Mouse (Mus musculus) intestine, embryonic 14.5 days (tissue): Measurements from ENCODE around the gene Dlx5. TPM values are rescaled to one million over a fixed set of nuclear protein-coding genes. Genes with fewer than 3 reads are reported as not detected.

Experiments used
- ATAC-seq: fragments of 200-750 bp; cut with Nextera tagmentation; replicated peaks from 2 replicates; pipeline ENCODE4 v1.8.0; 2017; ENCODE audit warnings: low read depth, moderate number of reproducible peaks, moderate TSS enrichment, moderate library complexity; ENCODE audit not compliant: low FRiP score, low TSS enrichment
- DNase-seq: peaks from one replicate; pipeline ENCODE4 v3.0.0-alpha.2; 2018; ENCODE audit warnings: low spot score
- H3K27ac ChIP-seq: fragments of 300-500 bp; sonication (generic); 2 replicates; pipeline ENCODE4 v1.5.1; 2014; ENCODE audit warnings: low read depth, mild to moderate bottlenecking, control low read depth
- H3K27me3 ChIP-seq: fragments of 300-500 bp; sonication (generic); replicated peaks from 2 replicates; pipeline ENCODE4 v1.6.1; 2014; ENCODE audit warnings: low read length, control low read depth; ENCODE audit not compliant: control insufficient read depth, insufficient read depth
- H3K36me3 ChIP-seq: fragments of 300-500 bp; sonication (generic); 2 replicates; pipeline ENCODE4 v1.6.1; 2014; ENCODE audit warnings: low read length, control low read depth; ENCODE audit not compliant: control insufficient read depth, insufficient read depth
- H3K4me1 ChIP-seq: fragments of 300-500 bp; sonication (generic); replicated peaks from 2 replicates; pipeline ENCODE4 v1.6.1; 2014; ENCODE audit warnings: low read length, control low read depth, mixed read lengths; ENCODE audit not compliant: control insufficient read depth, insufficient read depth
- H3K4me2 ChIP-seq: fragments of 300-500 bp; sonication (generic); 2 replicates; pipeline ENCODE4 v1.6.1; 2014; ENCODE audit warnings: low read length
- H3K4me3 ChIP-seq: fragments of 300-500 bp; sonication (generic); 2 replicates; pipeline ENCODE4 v1.5.1; 2014; ENCODE audit warnings: low read depth, low read length, control low read depth, mixed read lengths
- H3K9ac ChIP-seq: fragments of 300-500 bp; sonication (generic); 2 replicates; pipeline ENCODE4 v1.6.1; 2014; ENCODE audit warnings: mild to moderate bottlenecking, low read length
- H3K9me3 ChIP-seq: fragments of 300-500 bp; sonication (generic); 2 replicates; pipeline ENCODE4 v1.6.1; 2016; ENCODE audit warnings: low read length, control low read depth; ENCODE audit not compliant: control insufficient read depth
- WGBS: fragments of 180-500 bp; shearing (Covaris S2); extraction: QIAGEN DNeasy Blood & Tissue Kit; methylation state at CpG from one replicate; pipeline ENCODE4 v1.1.7; 2014; 5-methylcytosine and 5-hydroxymethylcytosine counted together
- polyA plus RNA-seq: library from polyadenylated mRNA; unstranded; fragments of >200 nt; fragmentation: Nextera tagmentation; extraction: Ambion mirVana; gene quantifications from 2 replicates; pipeline ENCODE4 v1.2.1, GENCODE M21; 2014

The Dlx5 gene
- polyA plus RNA-seq, 1 experiment from 2014 or later = 2.8 TPM

DNA sequence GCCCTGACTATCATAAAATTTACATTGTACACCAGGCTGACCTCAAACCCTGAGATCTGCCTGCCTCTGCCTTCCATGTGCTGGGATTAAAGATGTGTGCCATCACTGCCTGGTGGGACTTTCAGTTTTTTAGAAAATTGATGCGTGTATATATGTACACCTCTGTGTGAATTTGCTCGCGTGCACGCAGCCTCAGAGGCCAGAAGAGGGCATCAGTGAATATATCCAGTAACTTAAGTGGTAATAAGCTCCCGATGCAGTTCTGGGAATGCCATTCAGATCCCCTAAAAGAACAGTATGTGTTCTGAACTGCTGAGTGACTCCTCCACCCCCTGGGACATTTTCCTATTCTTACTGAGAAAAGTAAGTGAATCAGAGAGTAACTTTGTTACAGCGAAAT lies 8.2 kb upstream of the Dlx5 start:
- Histone ChIP-seq H3K27me3 (peaks cover 22% of the 10 kb centered on the region), H3K36me3 (no peaks in the 10 kb centered on the region), H3K4me2 (no peak overlapping the region), H3K27ac (no peak overlapping the region), H3K4me3 (no peak overlapping the region), H3K4me1 (no peaks in the 10 kb centered on the region), H3K9ac (no peak overlapping the region), H3K9me3 (no peaks in the 10 kb centered on the region)
- DNase-seq = no peak
- no peak for ATAC-seq
- WGBS = 64% methylated on average over 6 of the region's 6 CpGs

- H3K36me3 ChIP-seq = no peaks in the 10 kb centered on the region
- H3K27ac ChIP-seq = no peak overlapping the region
- 87% methylated on average over 3 of the region's 3 CpGs for WGBS
- peaks cover 49% of the 10 kb centered on the region for H3K27me3 ChIP-seq
- no peak for DNase-seq
- no peak overlapping the region for H3K4me3 ChIP-seq
- H3K4me2 ChIP-seq = no peak overlapping the region
- H3K9me3 ChIP-seq = no peaks in the 10 kb centered on the region
- peaks cover 3% of the 10 kb centered on the region for H3K4me1 ChIP-seq
- H3K9ac ChIP-seq = no peak overlapping the region
- no peak for ATAC-seq
Observed at GRCm38 (mm10) chr6:6886225-6886624, 4.3 kb upstream of the Dlx5 start.

GRCm38 (mm10) chr6:6884897-6885296 lies 3.0 kb upstream of the Dlx5 start:
- H3K4me3 ChIP-seq = no peak overlapping the region
- H3K4me1 ChIP-seq = peaks cover 7% of the 10 kb centered on the region
- ATAC-seq (no peak), DNase-seq (peak; percentile 87)
- no peaks in the 10 kb centered on the region for H3K36me3 ChIP-seq
- WGBS = 3% methylated on average over 12 of the region's 12 CpGs
- H3K9me3 ChIP-seq = no peaks in the 10 kb centered on the region
- H3K27me3 ChIP-seq = peaks cover 58% of the 10 kb centered on the region
- H3K4me2 ChIP-seq = no peak overlapping the region
- H3K27ac ChIP-seq = no peak overlapping the region
- H3K9ac ChIP-seq = no peak overlapping the region

- H3K9me3 ChIP-seq = no peaks in the 10 kb centered on the region
- peak; percentile 54 for DNase-seq
- H3K4me1 ChIP-seq = peaks cover 7% of the 10 kb centered on the region
- no peaks in the 10 kb centered on the region for H3K36me3 ChIP-seq
- H3K4me3 ChIP-seq = no peak overlapping the region
- WGBS = 13% methylated on average over 10 of the region's 11 CpGs
- H3K9ac ChIP-seq = no peak overlapping the region
- H3K27ac ChIP-seq = no peak overlapping the region
- peak overlapping the region; percentile 69 for H3K4me2 ChIP-seq
- H3K27me3 ChIP-seq = peaks cover 67% of the 10 kb centered on the region
- ATAC-seq = no peak
Observed at GRCm38 (mm10) chr6:6882266-6882797, 447 bp upstream of the Dlx5 start.

DNA sequence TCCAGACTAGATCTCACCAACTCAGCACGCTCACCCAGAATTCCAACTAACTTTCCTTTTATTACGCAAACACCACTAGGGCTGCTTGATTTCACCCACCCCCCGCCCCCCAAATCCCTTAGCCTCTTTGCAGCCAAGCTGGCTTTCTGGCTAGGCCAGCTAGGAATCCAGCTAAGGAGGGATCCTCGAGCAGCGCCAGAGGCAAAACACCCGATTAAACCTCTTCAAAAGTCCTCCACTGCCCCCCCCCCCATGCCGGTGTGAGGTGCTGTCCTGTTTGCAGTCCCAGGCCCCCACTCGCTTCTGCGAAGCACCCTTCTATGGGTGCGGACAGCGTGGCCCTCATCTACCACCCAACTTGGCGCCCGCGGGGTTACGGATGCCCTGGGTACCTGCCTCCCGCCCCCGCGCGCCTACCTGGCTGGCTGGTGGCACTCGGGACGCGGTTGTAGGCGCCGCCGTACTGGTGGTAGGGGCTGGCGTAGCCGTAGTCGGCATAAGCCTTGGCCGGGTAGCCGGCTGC lies 709 bp downstream of the Dlx5 start:
- Histone ChIP-seq H3K27ac (no peak overlapping the region), H3K4me2 (peak overlapping the region; percentile 69), H3K4me3 (peak overlapping the region; percentile 40), H3K9me3 (no peaks in the 10 kb centered on the region), H3K27me3 (peaks cover 77% of the 10 kb centered on the region), H3K4me1 (peaks cover 7% of the 10 kb centered on the region), H3K9ac (0 out of 2 replicates have a peak overlapping the region, but pooled peaks have one; percentile 8), H3K36me3 (no peaks in the 10 kb centered on the region)
- under 1% methylated on average over 30 of the region's 30 CpGs for WGBS
- 0 out of 2 replicates have a peak, but pooled peaks have one; percentile 9 for ATAC-seq
- no peak for DNase-seq

GRCm38 (mm10) chr6:6880361-6881114 lies 1.3 kb downstream of the Dlx5 start:
- H3K4me1 ChIP-seq = peaks cover 7% of the 10 kb centered on the region
- peak overlapping the region; percentile 40; the same call in 1 of the 2 replicates for H3K4me3 ChIP-seq
- ATAC-seq (no peak), DNase-seq (peak; percentile 65)
- no peak overlapping the region for H3K27ac ChIP-seq
- WGBS = 2% methylated on average over 24 of the region's 24 CpGs
- H3K9me3 ChIP-seq = no peaks in the 10 kb centered on the region
- no peaks in the 10 kb centered on the region for H3K36me3 ChIP-seq
- peaks cover 84% of the 10 kb centered on the region for H3K27me3 ChIP-seq
- H3K9ac ChIP-seq = no peak overlapping the region
- H3K4me2 ChIP-seq = peak overlapping the region; percentile 69

GRCm38 (mm10) chr6:6879371-6880325 lies 2.2 kb downstream of the Dlx5 start:
- H3K4me3 ChIP-seq = 0 out of 2 replicates have a peak overlapping the region, but pooled peaks have one; percentile 4
- peaks cover 7% of the 10 kb centered on the region for H3K4me1 ChIP-seq
- DNase-seq (peak; percentile 76), ATAC-seq (no peak)
- H3K27me3 ChIP-seq = peaks cover 90% of the 10 kb centered on the region
- H3K9me3 ChIP-seq = no peaks in the 10 kb centered on the region
- WGBS = 2% methylated on average over 44 of the region's 44 CpGs
- no peak overlapping the region for H3K9ac ChIP-seq
- no peaks in the 10 kb centered on the region for H3K36me3 ChIP-seq
- no peak overlapping the region; the same call in 1 of the 2 replicates for H3K4me2 ChIP-seq
- H3K27ac ChIP-seq = no peak overlapping the region

- no peak overlapping the region for H3K4me2 ChIP-seq
- no peak overlapping the region for H3K27ac ChIP-seq
- H3K9me3 ChIP-seq = no peaks in the 10 kb centered on the region
- H3K36me3 ChIP-seq = no peaks in the 10 kb centered on the region
- peaks cover 96% of the 10 kb centered on the region for H3K27me3 ChIP-seq
- no peak for DNase-seq
- no peak overlapping the region for H3K4me3 ChIP-seq
- H3K9ac ChIP-seq = no peak overlapping the region
- WGBS = 4% methylated on average over 13 of the region's 14 CpGs
- no peak for ATAC-seq
- H3K4me1 ChIP-seq = peaks cover 7% of the 10 kb centered on the region
Observed at GRCm38 (mm10) chr6:6878841-6879291, 3.0 kb downstream of the Dlx5 start.
